ENCODE assay signal across 11 mouse cellular contexts in genomic region chr3:87515567-87516081, GRCm38 (mm10). TPM values are rescaled to one million over a fixed set of nuclear protein-coding genes. Genes with fewer than 3 reads are reported as not detected.
DNase-seq lines count a peak whose midpoint lies in the region; ATAC-seq lines count a peak whose summit lies in the region.
"Had no signal": no experiment of that assay in that cellular context is flagged by ENCODE, and none has a peak within 500 bp of the region (broad histone marks: within the 10 kb centered on the region; RNA-seq: fewer than 3 reads in every experiment).

No protein-coding gene starts in this region.

- peak; percentile 45 to 51 for DNase-seq in spleen, postnatal 36 days (ENCODE audit: low spot score in 2 of 2)
- DNase-seq in spleen, postnatal 10 days (ENCODE audit: low spot score in 2 of 2) = no peak
- DNase-seq in heart, postnatal 14 days = peak; percentile 32 to 46
- no peak for DNase-seq in left cerebral cortex, postnatal 36 days (ENCODE audit: low spot score in 2 of 2)
- no peak for DNase-seq in cerebellum, adult 11 months
- no peak for DNase-seq in retina, postnatal 1 day
- DNase-seq: thymus, postnatal 14 days had no signal

- H3K27ac ChIP-seq in liver, embryonic 16.5 days (ENCODE audit: low read length) = no peak overlapping the region
- H3K27ac ChIP-seq in midbrain, embryonic 13.5 days = no peak overlapping the region
- H3K27ac ChIP-seq: forebrain, embryonic 15.5 days; midbrain, embryonic 12.5 days had no signal

- H3K9ac ChIP-seq in liver, embryonic 16.5 days (ENCODE audit: low read depth, low read length) = no peak overlapping the region; the same call in 1 of the 2 replicates
- no peak overlapping the region for H3K9ac ChIP-seq in midbrain, embryonic 13.5 days (replicated peaks)
- H3K9ac ChIP-seq: forebrain, embryonic 15.5 days; midbrain, embryonic 12.5 days had no signal

- H3K36me3 ChIP-seq in liver, embryonic 16.5 days (ENCODE audit: control insufficient read depth, insufficient read depth) = no peaks in the 10 kb centered on the region
- no peaks in the 10 kb centered on the region for H3K36me3 ChIP-seq in midbrain, embryonic 13.5 days
- H3K36me3 ChIP-seq: forebrain, embryonic 15.5 days; midbrain, embryonic 12.5 days had no signal

- peaks cover 14% of the 10 kb centered on the region for H3K4me1 ChIP-seq in liver, embryonic 16.5 days (ENCODE audit: control insufficient read depth, low read depth, low read length)
- no peaks in the 10 kb centered on the region for H3K4me1 ChIP-seq in midbrain, embryonic 13.5 days (replicated peaks)
- H3K4me1 ChIP-seq: forebrain, embryonic 15.5 days; midbrain, embryonic 12.5 days had no signal

- no peak overlapping the region for H3K4me3 ChIP-seq in liver, embryonic 16.5 days (ENCODE audit: low read depth, low read length)
- H3K4me3 ChIP-seq in midbrain, embryonic 13.5 days (replicated peaks) = no peak overlapping the region
- H3K4me3 ChIP-seq: forebrain, embryonic 15.5 days; midbrain, embryonic 12.5 days had no signal

- 15% methylated on average over 13 of the region's 13 CpGs for WGBS in liver, embryonic 16.5 days (ENCODE audit: insufficient replicate concordance)
- 61% methylated on average over 13 of the region's 13 CpGs for WGBS in midbrain, embryonic 13.5 days

- intact Hi-C loops in heart, postnatal 14 days (cut with DNase I) = no loop called here
- intact Hi-C loops in left cerebral cortex, postnatal 36 days (cut with DNase I) = no loop called here

- H3K4me2 ChIP-seq in liver, embryonic 16.5 days (ENCODE audit: low read depth, low read length) = peak overlapping the region; percentile 20; the same call in 1 of the 2 replicates
- H3K4me2 ChIP-seq in midbrain, embryonic 13.5 days (replicated peaks) = no peak overlapping the region
- H3K4me2 ChIP-seq: forebrain, embryonic 15.5 days; midbrain, embryonic 12.5 days had no signal

- no peaks in the 10 kb centered on the region for H3K27me3 ChIP-seq in liver, embryonic 16.5 days (ENCODE audit: control insufficient read depth, insufficient read depth, low read depth, low read length)
- no peaks in the 10 kb centered on the region for H3K27me3 ChIP-seq in midbrain, embryonic 13.5 days
- H3K27me3 ChIP-seq: forebrain, embryonic 15.5 days had no signal

- 0 out of 2 replicates have a peak, but pooled peaks have one; percentile 24 for ATAC-seq in liver, embryonic 16.5 days (ENCODE audit: low read depth)
- ATAC-seq in midbrain, embryonic 13.5 days = no peak
- ATAC-seq: forebrain, embryonic 15.5 days had no signal

- H3K9me3 ChIP-seq in liver, embryonic 16.5 days (replicated peaks; ENCODE audit: control insufficient read depth, low read length) = no peaks in the 10 kb centered on the region
- no peaks in the 10 kb centered on the region for H3K9me3 ChIP-seq in midbrain, embryonic 13.5 days
- H3K9me3 ChIP-seq: forebrain, embryonic 15.5 days; midbrain, embryonic 12.5 days had no signal

RNA-seq across cellular contexts. Expression of gene Etv3, which starts 9.6 kb away (rescaled TPM):
- total RNA-seq in heart, postnatal 14 days (2021) = 10 to 100 TPM; 16.7 to 17.0 TPM
- polyA plus RNA-seq in liver, embryonic 16.5 days (2015; fragmentation: Nextera tagmentation; extraction: Ambion mirVana) = 3.6 and 3.7 TPM in 2 replicates
- total RNA-seq in left cerebral cortex, postnatal 36 days (2021) = 10 to 100 TPM; 21.1 to 22.1 TPM
- polyA plus RNA-seq in midbrain, embryonic 13.5 days (2015; fragmentation: Nextera tagmentation; extraction: Ambion mirVana) = 11.5 and 12.9 TPM in 2 replicates

Comparison
In these comparisons a context has a peak if more than half of its experiments do, and no peak if none do; other contexts are left out.
1. DNase-seq: peak in spleen, postnatal 36 days (2 of 2) and heart, postnatal 14 days (2 of 2); none in spleen, postnatal 10 days (0 of 2), left cerebral cortex, postnatal 36 days (0 of 2), cerebellum, adult 11 months (single experiment) and retina, postnatal 1 day (single experiment).